Mouse (Mus musculus) CD4-positive helper T cell, adult 2 months (primary cell): Measurements from ENCODE around the gene 2810459M11Rik.

Experiments used
- DNase-seq: peaks from one replicate; pipeline ENCODE4 v3.0.0-alpha.2; 2012; ENCODE audit warnings: low read depth, missing footprints, low spot score

Gene 2810459M11Rik

DNA sequence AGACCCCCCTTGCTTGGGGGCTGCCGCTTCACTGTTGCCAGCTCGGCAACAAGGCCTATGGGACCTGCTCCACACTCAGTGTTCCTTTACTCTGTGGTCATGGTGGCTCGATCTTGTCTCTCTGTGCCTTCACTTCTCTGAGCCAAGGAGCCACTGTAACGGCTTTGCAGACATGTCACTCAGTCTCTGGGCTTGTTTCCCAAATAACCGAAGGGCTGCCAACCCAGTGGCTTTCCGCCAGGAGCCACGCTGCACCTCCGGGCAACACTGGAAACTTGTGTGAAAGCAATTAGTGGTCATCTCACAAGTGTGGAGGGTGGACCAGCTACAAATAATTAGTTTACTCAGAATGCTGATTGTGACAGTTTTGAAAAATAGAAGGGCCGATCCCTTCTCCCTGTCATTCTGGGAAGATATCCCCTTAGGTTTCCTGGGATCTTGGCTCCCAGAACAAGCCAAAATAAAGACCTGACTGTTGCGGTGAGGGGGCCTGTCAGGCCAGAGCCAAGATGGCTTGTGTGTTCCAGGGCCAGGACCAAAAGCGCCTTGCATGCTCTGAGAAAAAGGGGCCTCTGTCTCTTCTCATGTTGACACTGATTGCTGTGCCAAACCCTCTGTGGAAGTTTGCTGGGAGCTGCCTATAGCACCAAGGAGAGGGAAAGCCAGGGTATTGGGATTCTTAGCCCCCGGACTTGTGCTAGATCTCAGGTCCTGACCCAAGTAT, 7.7 kb downstream of the 2810459M11Rik start:
- DNase-seq = no peak

DNA sequence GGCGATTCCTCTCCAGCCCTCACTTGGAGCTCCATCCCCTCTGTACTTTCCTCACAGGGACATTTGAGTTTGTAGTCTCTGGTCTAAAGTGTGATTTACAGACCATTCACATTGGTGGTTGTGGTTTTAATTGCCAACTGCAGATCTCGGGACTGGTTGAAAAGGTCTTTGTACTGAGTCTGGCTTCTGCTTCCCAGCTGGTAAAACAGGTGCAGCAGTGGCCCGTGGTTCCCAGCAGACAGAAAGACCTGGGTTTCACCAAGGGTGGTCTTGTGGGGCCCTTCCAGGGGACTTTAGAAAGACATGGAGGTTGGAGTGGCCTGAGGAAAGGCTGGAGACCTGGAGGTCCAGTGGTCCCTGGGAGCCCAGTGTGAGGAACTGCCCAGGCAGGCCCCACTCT, 9.3 kb downstream of the 2810459M11Rik start:
- no peak for DNase-seq

DNA sequence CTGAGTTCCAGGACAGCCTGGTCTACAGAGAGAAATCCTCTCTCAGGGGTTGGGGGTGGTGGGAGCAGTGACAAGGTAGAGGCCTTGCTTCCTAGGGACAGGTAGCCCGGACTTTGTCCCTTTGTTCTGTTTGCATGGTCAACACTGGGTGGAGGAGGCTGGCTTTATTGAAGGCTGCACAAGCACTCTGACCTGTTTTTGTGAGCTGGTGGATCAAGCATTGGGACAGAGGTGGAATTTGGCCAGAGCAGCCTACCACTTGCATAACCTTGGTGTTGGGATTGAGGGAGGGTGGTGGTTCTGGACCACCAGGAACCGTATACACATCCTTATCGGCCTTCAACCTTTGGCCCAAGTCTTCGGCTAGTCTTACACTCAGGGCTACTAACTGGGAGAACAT, 10.6 kb downstream of the 2810459M11Rik start:
- DNase-seq = no peak

DNA sequence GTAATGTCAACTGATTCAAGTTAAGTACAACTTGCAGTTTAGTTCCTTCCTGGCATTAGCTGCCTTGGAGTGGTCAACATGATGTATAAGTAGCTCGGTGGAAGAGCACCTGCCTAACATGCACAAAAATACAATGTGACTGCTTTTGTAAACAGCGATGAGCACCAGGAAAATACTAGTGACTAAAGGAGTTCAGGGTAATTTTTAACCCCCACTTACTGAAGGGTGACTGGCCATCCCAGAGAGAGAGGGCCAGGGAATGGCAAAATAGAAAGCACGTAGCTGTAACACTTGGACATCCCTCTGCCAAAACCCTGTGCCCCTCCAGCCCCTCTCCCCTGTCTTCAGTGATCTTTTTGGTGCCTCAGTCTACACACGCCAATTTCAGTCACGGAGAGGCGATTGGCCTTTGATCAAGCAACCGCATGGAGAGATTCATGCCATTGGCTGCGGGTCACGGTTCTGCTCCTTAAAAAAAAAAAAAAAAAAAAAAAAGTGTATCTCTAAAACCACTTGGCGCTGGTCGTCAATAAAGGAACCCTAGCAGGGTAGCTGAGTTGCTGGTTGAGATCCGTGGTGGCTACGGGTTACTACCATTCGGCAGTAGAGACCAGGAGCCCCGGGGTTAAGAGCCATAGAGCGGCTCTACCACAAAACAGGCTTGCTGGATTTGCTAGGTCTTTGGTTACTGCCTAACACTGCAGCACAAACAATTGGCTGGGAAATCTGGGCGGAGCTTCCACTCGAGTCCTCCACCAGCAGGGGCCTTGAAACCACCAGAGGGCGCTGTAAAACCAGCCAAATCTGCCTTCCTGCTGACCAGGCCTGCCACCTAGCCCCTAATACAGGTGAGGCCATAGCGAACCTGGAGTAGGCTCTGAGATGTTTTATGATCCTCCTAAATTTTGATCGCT, 13.4 kb downstream of the 2810459M11Rik start:
- DNase-seq = peak; percentile 89

DNA sequence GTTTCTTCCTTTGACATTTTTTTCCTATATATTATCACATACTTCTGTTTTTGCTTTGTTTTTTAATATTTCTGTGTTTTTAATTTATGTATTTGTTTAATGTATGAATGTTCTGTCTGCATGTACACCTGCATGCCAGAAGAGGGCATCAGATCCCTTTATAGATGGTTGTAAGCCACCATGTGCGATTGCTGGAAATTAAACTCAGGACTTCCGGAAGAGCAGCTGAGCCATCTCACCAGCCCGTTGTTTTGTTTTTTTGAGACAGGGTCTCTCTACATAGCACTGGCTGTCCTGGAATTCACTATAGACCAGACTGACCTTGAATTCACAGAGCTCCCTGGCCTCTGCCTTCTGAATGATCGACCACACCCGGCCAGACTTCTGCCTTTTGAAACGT, 16.9 kb downstream of the 2810459M11Rik start:
- DNase-seq = peak; percentile 13

DNA sequence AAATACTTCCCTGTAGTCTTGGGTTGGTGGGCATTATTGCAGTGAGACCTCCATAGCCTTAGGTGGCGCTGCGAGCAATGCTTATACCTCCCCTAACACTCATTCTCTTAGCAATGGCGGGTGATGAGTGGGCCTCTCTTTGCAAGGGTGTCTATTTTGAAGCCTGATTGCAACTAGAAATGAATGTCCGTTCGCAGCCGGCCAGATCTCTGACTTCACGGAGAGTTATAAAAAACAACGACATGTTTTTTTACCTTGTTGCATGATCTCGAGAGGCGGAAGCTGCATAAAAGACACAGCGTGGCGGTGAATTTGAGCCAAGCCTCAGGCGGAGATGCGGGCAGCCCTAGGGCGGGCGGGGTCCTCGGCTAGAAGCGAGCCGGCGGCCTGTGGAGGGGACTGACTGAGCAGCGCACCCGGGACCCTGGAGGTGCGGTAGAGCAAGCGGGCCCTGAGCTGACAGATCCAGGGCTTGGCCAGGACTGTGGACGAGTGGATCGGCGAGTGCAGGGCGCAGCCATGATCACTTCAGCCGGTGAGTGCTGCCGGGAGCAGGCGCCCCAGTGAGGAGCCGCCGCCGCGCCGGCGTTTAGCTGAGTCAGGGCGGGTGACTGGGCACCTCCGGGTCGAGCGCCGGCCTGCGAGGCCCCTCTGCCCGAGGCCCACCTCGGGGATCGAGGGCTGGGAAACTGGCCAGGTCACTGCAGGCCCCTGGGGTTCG, 18.8 kb downstream of the 2810459M11Rik start, which contains the start of gene Psmd1:
Gene Psmd1, plus strand, starts transcription at position 117 of the 721 bp plus-strand sequence.
- peak; percentile 94 for DNase-seq

DNA sequence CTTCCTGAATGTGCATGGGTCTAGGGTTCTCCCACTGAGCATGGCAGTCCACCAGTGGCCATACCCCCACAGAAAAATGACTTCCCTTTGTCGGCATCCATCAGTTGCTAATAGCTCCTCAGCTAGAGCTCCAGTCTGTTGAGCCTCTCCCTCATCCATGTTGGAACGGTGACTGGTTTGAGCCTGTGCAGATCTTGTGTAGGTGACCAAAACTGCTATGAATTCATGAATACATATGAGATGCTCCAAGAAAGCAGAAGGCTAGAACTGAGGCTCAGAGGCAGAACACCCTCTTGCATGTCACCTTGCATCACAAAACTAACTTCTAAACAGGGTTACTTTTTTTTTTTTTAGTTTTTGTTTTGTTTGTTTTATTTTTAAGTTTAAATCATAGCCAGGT, 30.9 kb downstream of the 2810459M11Rik start:
- no peak for DNase-seq

DNA sequence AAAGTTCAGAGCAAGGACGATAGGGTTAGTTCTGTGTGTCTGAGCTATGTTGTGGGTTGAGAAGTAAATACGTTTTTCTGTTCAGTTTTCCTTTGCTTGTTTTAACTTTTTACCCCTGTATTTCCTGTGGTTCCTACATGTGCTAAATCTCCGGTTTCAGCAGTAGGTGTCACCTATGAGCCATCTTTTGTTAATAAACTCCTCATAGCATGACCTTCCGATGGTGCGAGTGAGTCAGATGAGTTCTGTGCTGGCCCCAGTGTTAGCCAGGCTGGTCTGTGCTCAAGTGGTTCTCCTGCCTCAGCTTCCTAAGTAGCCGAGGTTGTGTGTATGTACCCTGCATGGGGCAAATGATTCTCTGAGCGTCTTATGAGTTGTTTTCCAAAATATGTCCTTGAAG, 48.8 kb downstream of the 2810459M11Rik start:
- no peak for DNase-seq

DNA sequence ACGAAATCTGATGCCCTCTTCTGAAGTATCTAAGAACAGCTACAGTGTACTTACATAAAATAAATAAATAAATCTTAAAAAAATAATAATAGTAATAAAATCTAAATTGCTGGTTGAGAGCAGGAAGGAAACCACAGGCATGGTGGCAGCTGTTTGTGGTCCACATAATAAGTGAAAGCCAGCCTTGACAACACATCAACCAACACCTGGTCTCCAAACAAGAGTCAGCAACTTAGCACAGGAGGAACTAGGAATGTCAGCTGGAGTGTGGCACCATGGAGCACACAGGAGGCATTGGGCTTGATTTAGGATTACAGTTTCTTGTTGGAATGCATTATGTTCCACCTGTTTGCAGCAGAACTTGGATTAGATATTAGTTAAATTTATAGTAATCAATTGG, 59.4 kb downstream of the 2810459M11Rik start:
- DNase-seq = no peak
